Mouse (Mus musculus) B cell, adult (primary cell): Measurements from ENCODE around the gene Klrg1. TPM values are rescaled to one million over a fixed set of nuclear protein-coding genes. Genes with fewer than 3 reads are reported as not detected.

Experiments used
- total RNA-seq: library from RNA; stranded (reverse); gene quantifications from 4 replicates; pipeline ENCODE4 v1.2.4, GENCODE M21; 2023; ENCODE audit not compliant: inconsistent age

Gene Klrg1
- total RNA-seq: not detected in 4 replicates

DNA sequence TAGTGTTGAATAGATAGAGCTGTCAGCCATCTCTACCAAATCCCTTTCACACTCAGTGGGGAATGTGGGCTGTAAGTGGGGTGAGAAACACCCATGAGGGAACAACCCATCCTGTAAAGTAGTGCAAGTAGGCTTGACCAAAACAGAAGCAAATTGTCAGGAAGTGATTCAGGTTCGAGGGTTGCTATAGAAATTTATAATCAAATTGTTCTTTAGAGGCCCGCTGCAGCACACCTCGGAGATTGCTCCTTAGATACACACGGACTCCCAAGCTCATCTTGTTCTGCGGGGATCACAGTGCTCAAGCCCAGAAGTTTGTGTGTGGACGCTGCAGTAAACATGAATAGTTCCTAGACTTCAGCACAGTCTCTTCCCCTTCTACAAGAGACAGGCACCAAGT, at the start of gene Klrg1:
Klrg1 (minus strand) TSS at position 101 of the 400 bp plus-strand sequence.

GRCm38 (mm10) chr6:122308505-122309393, 26.1 kb upstream of the Klrg1 start, which contains the start of gene M6pr:
Gene M6pr (plus strand): TSS chr6:122308720.

Other genes with a start within 250 kb of the Klrg1 start
- gene M6pr, start 25.8 kb upstream of the Klrg1 start, total RNA-seq: 133 to 146 TPM (median 143 TPM) in 4 replicates
- 44.3 to 56.9 TPM (median 48.8 TPM) in 4 replicates for gene Phc1, start 57.7 kb upstream of the Klrg1 start, total RNA-seq
- gene Rimklb, start 215.9 kb upstream of the Klrg1 start, total RNA-seq: not detected in 4 replicates
- gene Mfap5, start 223.0 kb upstream of the Klrg1 start, total RNA-seq: not detected in 4 replicates